Mouse (Mus musculus) neural tube, embryonic 12.5 days (tissue): ENCODE data around the gene Gpr89. TPM values are rescaled to one million over a fixed set of nuclear protein-coding genes. Genes with fewer than 3 reads are reported as not detected.

ENCODE experiments used
- ATAC-seq: fragments of 200-750 bp; cut with Nextera tagmentation; 2 replicates; pipeline ENCODE4 v1.8.0; 2017; ENCODE audit warnings: low read depth, mild to moderate bottlenecking, moderate TSS enrichment, moderate library complexity; ENCODE audit not compliant: low FRiP score
- H3K27ac ChIP-seq: fragments of 300-500 bp; sonication (generic); 2 replicates; pipeline ENCODE4 v1.5.1; 2016
- H3K27me3 ChIP-seq: fragments of 300-500 bp; sonication (generic); replicated peaks from 2 replicates; pipeline ENCODE4 v1.6.1; 2016; ENCODE audit warnings: mild to moderate bottlenecking
- H3K36me3 ChIP-seq: fragments of 300-500 bp; sonication (generic); 2 replicates; pipeline ENCODE4 v1.6.1; 2016; ENCODE audit warnings: mild to moderate bottlenecking
- H3K4me1 ChIP-seq: fragments of 300-500 bp; sonication (generic); 2 replicates; pipeline ENCODE4 v1.6.1; 2016
- H3K4me2 ChIP-seq: fragments of 300-500 bp; sonication (generic); replicated peaks from 2 replicates; pipeline ENCODE4 v1.6.1; 2016; ENCODE audit warnings: mild to moderate bottlenecking
- H3K4me3 ChIP-seq: fragments of 300-500 bp; sonication (generic); 2 replicates; pipeline ENCODE4 v1.5.1; 2016
- H3K9ac ChIP-seq: fragments of 300-500 bp; sonication (generic); 2 replicates; pipeline ENCODE4 v1.6.1; 2016; ENCODE audit warnings: mild to moderate bottlenecking
- H3K9me3 ChIP-seq: fragments of 300-500 bp; sonication (generic); 2 replicates; pipeline ENCODE4 v1.6.1; 2016; ENCODE audit warnings: mild to moderate bottlenecking
- WGBS: fragments of 180-500 bp; shearing (Covaris S2); methylation state at CpG from one replicate; pipeline ENCODE4 v1.1.7; 2016; 5-methylcytosine and 5-hydroxymethylcytosine counted together
- polyA plus RNA-seq: library from polyadenylated mRNA; unstranded; fragments of >200 nt; fragmentation: Nextera tagmentation; extraction: Ambion mirVana; gene quantifications from 2 replicates; pipeline ENCODE4 v1.2.1, GENCODE M21; 2016

Gene Gpr89
- polyA plus RNA-seq, 1 experiment from 2014 or later, result 38.1 TPM

GRCm38 (mm10) chr3:96867863-96868262, 37.3 kb downstream of the Gpr89 start:
- no peaks in the 10 kb centered on the region for H3K4me1 ChIP-seq
- H3K9ac ChIP-seq, result no peak overlapping the region
- WGBS, result 92% methylated on average over 3 of the region's 3 CpGs
- H3K27ac ChIP-seq, result no peak overlapping the region
- H3K36me3 ChIP-seq, result peaks cover 51% of the 10 kb centered on the region
- H3K4me3 ChIP-seq, result no peak overlapping the region
- no peaks in the 10 kb centered on the region for H3K9me3 ChIP-seq
- no peak overlapping the region for H3K4me2 ChIP-seq
- no peak for ATAC-seq
- no peaks in the 10 kb centered on the region for H3K27me3 ChIP-seq

GRCm38 (mm10) chr3:96860498-96860897, 44.6 kb downstream of the Gpr89 start:
- H3K27me3 ChIP-seq, result no peaks in the 10 kb centered on the region
- no peak for ATAC-seq
- 95% methylated on average over 5 of the region's 5 CpGs for WGBS
- peaks cover 3% of the 10 kb centered on the region for H3K36me3 ChIP-seq
- H3K4me3 ChIP-seq, result no peak overlapping the region
- H3K4me2 ChIP-seq, result no peak overlapping the region
- no peaks in the 10 kb centered on the region for H3K4me1 ChIP-seq
- H3K9me3 ChIP-seq, result no peaks in the 10 kb centered on the region
- no peak overlapping the region for H3K9ac ChIP-seq
- no peak overlapping the region for H3K27ac ChIP-seq

GRCm38 (mm10) chr3:96855833-96856232, 49.3 kb downstream of the Gpr89 start:
- Histone ChIP-seq H3K4me1 (no peaks in the 10 kb centered on the region), H3K4me3 (no peak overlapping the region), H3K27ac (no peak overlapping the region), H3K9ac (no peak overlapping the region), H3K4me2 (no peak overlapping the region), H3K27me3 (no peaks in the 10 kb centered on the region), H3K9me3 (no peaks in the 10 kb centered on the region), H3K36me3 (peaks cover 3% of the 10 kb centered on the region)
- ATAC-seq, result no peak
- WGBS, result 84% methylated on average over 3 of the region's 3 CpGs

- H3K9me3 ChIP-seq, result no peaks in the 10 kb centered on the region
- H3K27me3 ChIP-seq, result no peaks in the 10 kb centered on the region
- no peak overlapping the region for H3K9ac ChIP-seq
- H3K4me3 ChIP-seq, result no peak overlapping the region
- H3K4me2 ChIP-seq, result no peak overlapping the region
- 90% methylated on average over 4 of the region's 4 CpGs for WGBS
- no peaks in the 10 kb centered on the region; the same call in none of the 2 replicates for H3K36me3 ChIP-seq
- no peaks in the 10 kb centered on the region for H3K4me1 ChIP-seq
- ATAC-seq, result no peak
- H3K27ac ChIP-seq, result no peak overlapping the region
These were observed 50.8 kb downstream of the Gpr89 start for GRCm38 (mm10) chr3:96854376-96854775.

- Histone ChIP-seq H3K9me3 (no peaks in the 10 kb centered on the region), H3K4me2 (no peak overlapping the region), H3K4me3 (no peak overlapping the region), H3K27ac (no peak overlapping the region), H3K4me1 (no peaks in the 10 kb centered on the region), H3K9ac (no peak overlapping the region), H3K27me3 (no peaks in the 10 kb centered on the region), H3K36me3 (no peaks in the 10 kb centered on the region)
- WGBS, result 89% methylated on average over 6 of the region's 6 CpGs
- no peak for ATAC-seq
These were observed 52.6 kb downstream of the Gpr89 start for GRCm38 (mm10) chr3:96852561-96852960.

- Histone ChIP-seq H3K27ac (no peak overlapping the region), H3K27me3 (no peaks in the 10 kb centered on the region), H3K4me3 (no peak overlapping the region), H3K4me2 (no peak overlapping the region), H3K36me3 (no peaks in the 10 kb centered on the region), H3K9me3 (no peaks in the 10 kb centered on the region), H3K9ac (no peak overlapping the region), H3K4me1 (no peaks in the 10 kb centered on the region)
- 93% methylated on average over 2 of the region's 2 CpGs for WGBS
- ATAC-seq, result no peak
These were observed 55.9 kb downstream of the Gpr89 start for GRCm38 (mm10) chr3:96849168-96849727.

- Histone ChIP-seq H3K9me3 (no peaks in the 10 kb centered on the region), H3K4me1 (no peaks in the 10 kb centered on the region), H3K9ac (no peak overlapping the region), H3K4me2 (no peak overlapping the region), H3K27ac (no peak overlapping the region), H3K4me3 (no peak overlapping the region), H3K36me3 (no peaks in the 10 kb centered on the region), H3K27me3 (no peaks in the 10 kb centered on the region)
- 95% methylated on average over 6 of the region's 8 CpGs for WGBS
- no peak for ATAC-seq
These were observed 56.7 kb downstream of the Gpr89 start for GRCm38 (mm10) chr3:96848470-96848869.

- no peaks in the 10 kb centered on the region for H3K36me3 ChIP-seq
- no peak overlapping the region for H3K4me3 ChIP-seq
- no peak overlapping the region for H3K27ac ChIP-seq
- 29% methylated on average over 6 of the region's 6 CpGs for WGBS
- H3K9me3 ChIP-seq, result no peaks in the 10 kb centered on the region
- H3K4me1 ChIP-seq, result no peaks in the 10 kb centered on the region
- no peak for ATAC-seq
- H3K27me3 ChIP-seq, result no peaks in the 10 kb centered on the region
- H3K9ac ChIP-seq, result no peak overlapping the region
- no peak overlapping the region for H3K4me2 ChIP-seq
These were observed 57.5 kb downstream of the Gpr89 start for GRCm38 (mm10) chr3:96847661-96848060.

GRCm38 (mm10) chr3:96846985-96847384, 58.2 kb downstream of the Gpr89 start:
- no peak for ATAC-seq
- 90% methylated on average over 12 of the region's 12 CpGs for WGBS
- Histone ChIP-seq H3K27me3 (no peaks in the 10 kb centered on the region), H3K36me3 (no peaks in the 10 kb centered on the region), H3K4me2 (no peak overlapping the region), H3K9me3 (no peaks in the 10 kb centered on the region), H3K9ac (no peak overlapping the region), H3K27ac (no peak overlapping the region), H3K4me3 (no peak overlapping the region), H3K4me1 (no peaks in the 10 kb centered on the region)

GRCm38 (mm10) chr3:96845806-96846205, 59.3 kb downstream of the Gpr89 start:
- Histone ChIP-seq H3K27me3 (no peaks in the 10 kb centered on the region), H3K9me3 (no peaks in the 10 kb centered on the region), H3K4me1 (no peaks in the 10 kb centered on the region), H3K9ac (no peak overlapping the region), H3K4me2 (no peak overlapping the region), H3K27ac (no peak overlapping the region), H3K36me3 (no peaks in the 10 kb centered on the region), H3K4me3 (no peak overlapping the region)
- WGBS, result 91% methylated on average over 9 of the region's 9 CpGs
- ATAC-seq, result no peak

GRCm38 (mm10) chr3:96845191-96845590, 60.0 kb downstream of the Gpr89 start:
- H3K4me2 ChIP-seq, result no peak overlapping the region
- no peaks in the 10 kb centered on the region for H3K36me3 ChIP-seq
- no peaks in the 10 kb centered on the region for H3K27me3 ChIP-seq
- no peak overlapping the region for H3K4me3 ChIP-seq
- 96% methylated on average over 6 of the region's 6 CpGs for WGBS
- H3K9ac ChIP-seq, result no peak overlapping the region
- H3K4me1 ChIP-seq, result no peaks in the 10 kb centered on the region
- no peaks in the 10 kb centered on the region for H3K9me3 ChIP-seq
- no peak overlapping the region for H3K27ac ChIP-seq
- no peak for ATAC-seq

GRCm38 (mm10) chr3:96838996-96839645, 66.0 kb downstream of the Gpr89 start:
- Histone ChIP-seq H3K4me1 (no peaks in the 10 kb centered on the region), H3K36me3 (no peaks in the 10 kb centered on the region), H3K9ac (no peak overlapping the region), H3K4me3 (no peak overlapping the region), H3K27me3 (no peaks in the 10 kb centered on the region), H3K27ac (no peak overlapping the region), H3K4me2 (no peak overlapping the region), H3K9me3 (no peaks in the 10 kb centered on the region)
- ATAC-seq, result no peak
- 80% methylated on average over 7 of the region's 7 CpGs for WGBS

GRCm38 (mm10) chr3:96836414-96836813, 68.7 kb downstream of the Gpr89 start:
- Histone ChIP-seq H3K9me3 (no peaks in the 10 kb centered on the region), H3K36me3 (no peaks in the 10 kb centered on the region), H3K9ac (no peak overlapping the region), H3K27ac (no peak overlapping the region), H3K4me2 (no peak overlapping the region), H3K4me1 (no peaks in the 10 kb centered on the region), H3K27me3 (no peaks in the 10 kb centered on the region), H3K4me3 (no peak overlapping the region)
- no peak for ATAC-seq
- 73% methylated on average over 2 of the region's 2 CpGs for WGBS
